Mouse (Mus musculus) kidney, adult 2 months (tissue): ENCODE results near the gene 4930519G04Rik. TPM values are rescaled to one million over a fixed set of nuclear protein-coding genes. Genes with fewer than 3 reads are reported as not detected.
"Not testable (repeated sequence)": the region's sequence is repeated elsewhere in the genome, so short reads cannot be mapped to it uniquely, and the experiment has no call there.

ENCODE experiments used
- DNase-seq: peaks from one replicate; pipeline ENCODE4 v3.0.0; 2021
- H3K27ac ChIP-seq: fragments of 200-500 bp; 2 replicates; pipeline ENCODE4 v1.5.1; 2012; ENCODE audit warnings: low read depth, low read length, control low read depth, inconsistent platforms; ENCODE audit not compliant: insufficient read depth
- H3K27me3 ChIP-seq: fragments of 200-500 bp; replicated peaks from 2 replicates; pipeline ENCODE4 v1.6.1; 2012; ENCODE audit warnings: mild to moderate bottlenecking, moderate library complexity, low read length, inconsistent platforms; ENCODE audit not compliant: control insufficient read depth, insufficient read depth
- H3K36me3 ChIP-seq: fragments of 200-500 bp; 2 replicates; pipeline ENCODE4 v1.6.1; 2012; ENCODE audit warnings: mild to moderate bottlenecking, moderate library complexity, low read length, inconsistent platforms; ENCODE audit not compliant: control insufficient read depth, insufficient read depth
- H3K4me1 ChIP-seq: fragments of 200-500 bp; 2 replicates; pipeline ENCODE4 v1.6.1; 2011; ENCODE audit warnings: low read length; ENCODE audit not compliant: control insufficient read depth, insufficient read depth
- H3K4me3 ChIP-seq: fragments of 200-500 bp; 2 replicates; pipeline ENCODE4 v1.5.1; 2011; ENCODE audit warnings: mild to moderate bottlenecking, low read depth, low read length, control low read depth; ENCODE audit not compliant: insufficient read depth
- CTCF ChIP-seq: fragments of 200-500 bp; conservative IDR thresholded peaks from 2 replicates; pipeline ENCODE4 v1.5.1; 2011; ENCODE audit warnings: low read depth, mild to moderate bottlenecking, control low read depth, low read length, moderate library complexity, mixed read lengths; ENCODE audit not compliant: insufficient read depth, insufficient read length
- POLR2A ChIP-seq: fragments of 200-500 bp; IDR thresholded peaks from one replicate; pipeline ENCODE4 v1.6.1; 2011; ENCODE audit warnings: low read depth, low read length, control low read depth
- WGBS: fragments of 180-500 bp; shearing (Covaris S2); methylation state at CpG from one replicate; pipeline ENCODE4 v1.1.7; 2018; 5-methylcytosine and 5-hydroxymethylcytosine counted together
- polyA plus RNA-seq: library from polyadenylated mRNA; depleted of rRNA; stranded (reverse); fragments of >200 nt; gene quantifications from 2 replicates; pipeline ENCODE4 v1.2.3, GENCODE M21; 2012

The 4930519G04Rik gene
- polyA plus RNA-seq, 1 experiment, result not detected

DNA sequence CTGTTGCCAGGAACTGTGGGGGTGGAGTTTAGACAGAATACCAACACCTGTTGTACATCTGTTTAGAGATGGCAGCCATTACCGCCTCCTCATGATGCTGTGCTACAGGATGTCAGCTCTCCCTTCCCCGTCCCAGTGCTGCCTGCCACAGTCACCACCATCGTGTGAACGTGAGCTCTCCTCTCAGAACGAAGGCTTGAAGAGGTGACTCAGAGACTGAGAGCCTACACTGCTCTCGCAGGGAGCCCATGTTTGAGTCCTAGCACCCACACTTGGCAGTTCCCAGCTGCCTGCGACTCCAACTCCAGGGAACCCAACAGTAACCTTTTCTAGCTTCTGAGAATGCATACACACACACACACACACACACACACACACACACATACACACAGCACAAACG lies 61.4 kb downstream of the 4930519G04Rik start:
- H3K27me3 ChIP-seq, result no peaks in the 10 kb centered on the region
- no peak for DNase-seq
- TF ChIP-seq POLR2A (no peak), CTCF (no peak)
- 85% methylated on average over 8 of the region's 8 CpGs for WGBS
- no peaks in the 10 kb centered on the region for H3K4me1 ChIP-seq
- H3K4me3 ChIP-seq, result no peak overlapping the region
- no peak overlapping the region for H3K27ac ChIP-seq
- no peaks in the 10 kb centered on the region for H3K36me3 ChIP-seq

DNA sequence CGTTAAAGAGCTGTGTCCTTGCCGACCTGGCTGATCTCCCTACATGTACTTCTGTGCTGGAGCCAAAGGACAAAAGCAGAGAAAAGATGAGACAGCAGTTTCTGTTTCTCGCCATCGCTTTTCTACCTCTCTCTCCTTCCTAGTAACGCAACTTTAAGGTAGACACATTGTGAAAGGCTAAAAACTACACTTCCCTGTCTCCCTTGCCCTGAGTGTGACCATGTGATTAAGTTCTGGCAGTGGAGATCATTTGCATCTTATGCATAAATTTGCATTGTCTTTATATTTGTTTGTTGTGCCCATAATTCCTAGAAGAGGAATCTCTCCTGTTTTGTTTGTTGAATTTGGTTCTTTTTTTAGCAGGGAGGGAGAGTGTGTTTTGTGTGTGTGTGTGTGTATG lies 62.4 kb downstream of the 4930519G04Rik start:
- WGBS, result 43% methylated on average over 5 of the region's 5 CpGs
- no peak for TF ChIP-seq CTCF
- TF ChIP-seq POLR2A, result no peak

DNA sequence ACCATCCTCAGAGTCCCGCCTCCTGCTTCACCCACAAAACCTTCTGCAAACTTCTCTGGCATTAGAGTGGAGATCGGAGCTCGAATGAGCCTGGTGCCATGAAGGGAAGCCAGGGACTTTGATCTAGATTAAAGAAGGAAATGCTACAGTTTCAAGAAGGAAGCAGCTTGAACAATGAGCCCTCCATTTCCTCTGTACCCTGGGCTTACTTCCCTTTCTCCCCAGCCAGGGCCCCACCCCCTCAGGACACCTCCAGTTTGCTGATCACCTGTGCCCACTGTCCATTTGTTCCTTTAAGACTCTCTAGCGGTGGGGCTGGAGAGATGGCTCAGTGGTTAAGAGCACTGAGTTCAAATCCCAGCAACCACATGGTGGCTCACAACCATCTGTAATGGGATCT lies 63.3 kb downstream of the 4930519G04Rik start:
- Histone ChIP-seq H3K27me3 (no peaks in the 10 kb centered on the region), H3K27ac (no peak overlapping the region), H3K4me1 (peaks cover 2% of the 10 kb centered on the region; the same call in 1 of the 2 replicates), H3K36me3 (no peaks in the 10 kb centered on the region), H3K4me3 (no peak overlapping the region)
- no peak for DNase-seq
- 78% methylated on average over 4 of the region's 4 CpGs for WGBS
- TF ChIP-seq POLR2A (no peak), CTCF (no peak)

More for the DNA sequence above, 62.4 kb downstream of the 4930519G04Rik start:
- DNase-seq, result peak; percentile 33
- H3K27ac ChIP-seq, result no peak overlapping the region
- no peaks in the 10 kb centered on the region for H3K36me3 ChIP-seq
- H3K4me3 ChIP-seq, result no peak overlapping the region
- no peaks in the 10 kb centered on the region for H3K27me3 ChIP-seq
- no peaks in the 10 kb centered on the region for H3K4me1 ChIP-seq

DNA sequence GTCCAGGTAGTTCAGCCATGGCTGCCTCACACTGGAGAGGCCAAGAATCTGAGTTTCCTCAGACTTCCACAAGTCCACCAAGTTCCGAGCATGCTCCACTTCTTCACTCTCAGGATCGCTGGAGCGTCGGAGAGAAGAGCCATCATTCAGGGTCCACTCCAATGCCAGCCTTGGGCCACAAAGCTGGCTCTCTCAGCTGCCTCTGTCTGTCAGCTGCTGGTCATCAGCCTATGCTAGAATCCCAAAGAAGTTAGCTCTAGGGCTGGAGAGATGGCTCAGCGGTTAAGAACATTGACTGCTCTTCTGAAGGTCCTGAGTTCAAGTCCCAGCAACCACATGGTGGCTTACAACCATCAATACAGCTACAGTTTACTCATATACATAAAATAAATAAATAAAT lies 63.9 kb downstream of the 4930519G04Rik start:
- H3K4me3 ChIP-seq, DNase-seq, H3K4me1 ChIP-seq, H3K36me3 ChIP-seq, H3K27me3 ChIP-seq, H3K27ac ChIP-seq: not testable (repeated sequence)
- 96% methylated on average over 5 of the region's 5 CpGs for WGBS

DNA sequence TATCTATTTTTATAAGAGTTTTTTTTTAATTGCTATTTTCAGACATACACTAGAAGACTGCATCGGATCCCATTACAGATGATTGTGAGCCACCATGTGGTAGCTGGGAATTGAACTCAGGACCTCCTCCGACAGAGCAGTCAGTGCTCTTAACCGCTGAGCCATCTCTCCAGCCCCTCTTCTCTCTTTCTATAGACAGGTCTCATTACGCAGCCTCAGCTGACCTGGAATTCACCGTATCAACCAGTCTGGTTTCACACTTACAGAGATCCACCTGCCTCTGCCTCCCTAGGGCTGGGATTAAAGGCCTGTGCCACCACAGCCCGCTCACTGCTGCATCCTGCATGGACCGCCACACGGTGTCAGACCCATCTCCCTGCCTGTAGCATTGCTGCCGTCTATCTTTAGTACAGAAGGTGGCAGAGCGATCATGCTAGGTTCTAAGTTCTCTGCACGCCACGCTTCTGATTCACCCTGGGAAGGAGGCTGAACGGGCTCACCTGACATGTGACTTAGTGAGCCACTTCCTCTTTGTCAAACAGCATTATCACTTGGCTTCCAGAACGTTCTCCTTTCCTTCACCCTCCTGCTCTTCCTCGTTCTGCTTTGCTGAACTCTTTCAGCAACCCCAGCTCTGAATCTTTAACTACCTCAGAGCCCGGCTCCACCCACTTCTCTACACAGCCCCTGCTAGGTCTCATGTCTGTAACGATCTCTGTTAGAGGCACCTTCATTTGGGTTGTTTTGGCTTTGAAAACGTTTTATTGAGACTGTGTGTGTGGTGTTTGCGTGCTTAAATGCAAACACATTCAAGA lies 68.3 kb downstream of the 4930519G04Rik start:
- Histone ChIP-seq H3K27me3 (no peaks in the 10 kb centered on the region), H3K36me3 (no peaks in the 10 kb centered on the region), H3K4me1 (peaks cover 7% of the 10 kb centered on the region; the same call in 1 of the 2 replicates), H3K27ac (peak overlapping the region; percentile 2; the same call in 1 of the 2 replicates), H3K4me3 (no peak overlapping the region)
- 50% methylated on average over 19 of the region's 19 CpGs for WGBS
- TF ChIP-seq CTCF (peak; percentile 40; the same call in 1 of the 2 replicates), POLR2A (no peak)
- DNase-seq, result peak; percentile 63

DNA sequence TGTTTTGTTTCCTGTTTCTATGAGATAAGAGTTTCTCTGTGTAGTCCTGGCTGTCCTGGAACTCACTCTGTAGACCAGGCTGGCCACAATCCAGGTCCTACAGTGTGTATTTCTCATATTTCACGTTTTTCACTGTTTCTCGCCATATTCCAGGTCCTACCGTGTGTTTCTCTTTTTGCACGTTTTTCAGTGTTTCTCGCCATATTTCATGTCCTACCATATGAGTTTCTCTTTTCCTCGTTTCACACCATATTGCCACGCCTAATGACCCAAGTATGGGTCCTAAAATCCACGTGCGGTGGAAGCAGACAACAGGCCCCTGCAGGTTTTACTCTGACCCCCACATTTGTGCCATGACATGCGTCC lies 68.9 kb downstream of the 4930519G04Rik start:
- H3K4me1 ChIP-seq, result peaks cover 7% of the 10 kb centered on the region; the same call in 1 of the 2 replicates
- TF ChIP-seq POLR2A (no peak), CTCF (no peak)
- peak overlapping the region; percentile 2; the same call in 1 of the 2 replicates for H3K27ac ChIP-seq
- no peak overlapping the region for H3K4me3 ChIP-seq
- no peaks in the 10 kb centered on the region for H3K36me3 ChIP-seq
- DNase-seq, result no peak
- no peaks in the 10 kb centered on the region for H3K27me3 ChIP-seq
- 49% methylated on average over 10 of the region's 10 CpGs for WGBS

DNA sequence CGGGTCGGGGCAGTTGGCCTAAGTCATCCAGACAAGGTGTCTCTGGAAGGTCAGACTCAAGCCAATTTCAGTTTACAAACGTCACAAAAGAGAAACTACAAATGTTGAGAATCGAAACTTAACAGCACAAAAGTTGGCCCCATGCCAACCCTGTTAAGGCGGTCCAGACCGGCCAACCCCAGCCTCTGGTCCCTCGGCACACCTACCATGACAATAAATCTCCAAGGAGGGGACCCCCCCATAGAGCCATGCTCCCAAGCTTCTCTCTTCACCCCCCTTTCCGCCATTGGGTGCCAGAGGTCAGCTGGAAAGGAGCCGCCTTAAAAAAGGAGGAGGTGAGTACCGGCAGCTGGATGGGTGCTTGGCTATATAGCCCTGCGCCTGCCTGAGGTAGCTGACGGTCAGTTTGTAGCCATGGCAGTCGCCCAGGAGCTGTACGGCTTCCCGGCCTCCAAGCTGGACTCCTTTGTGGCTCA lies 69.6 kb downstream of the 4930519G04Rik start, which contains the start of gene Oasl1:
Gene Oasl1 (plus strand): TSS at position 243 of the 476 bp plus-strand sequence.
- Histone ChIP-seq H3K27ac (peak within 1 kb of the TSS; percentile 2; the same call in 1 of the 2 replicates), H3K27me3 (no peaks in the 10 kb centered on the region), H3K4me1 (peaks cover 7% of the 10 kb centered on the region; the same call in 1 of the 2 replicates), H3K36me3 (no peaks in the 10 kb centered on the region), H3K4me3 (peak within 1 kb of the TSS; percentile 58)
- TF ChIP-seq POLR2A (no peak), CTCF (no peak)
- DNase-seq, result peak; percentile 74
- 4% methylated on average over 15 of the region's 15 CpGs for WGBS
